Mouse (Mus musculus): ENCODE data around the gene Nup54.

Gene Nup54

DNA sequence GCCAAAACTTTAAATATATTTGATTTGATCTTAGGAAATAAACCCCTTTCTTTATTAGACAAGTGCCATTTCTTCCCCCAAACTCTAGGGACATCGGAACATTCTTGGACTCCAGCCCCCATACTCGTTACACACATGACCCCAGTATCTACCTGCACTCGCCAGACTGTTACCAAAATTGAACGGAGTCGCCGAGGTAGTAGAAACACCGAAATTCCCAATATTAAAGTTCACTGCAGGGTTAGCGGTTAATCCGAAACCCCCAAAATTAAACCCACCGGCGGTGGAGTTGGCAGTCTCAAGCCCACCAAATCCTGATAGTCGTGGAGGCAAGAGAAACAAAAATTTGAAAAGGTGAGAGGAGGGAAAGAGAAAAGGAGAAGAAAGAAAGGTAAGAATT is 949 bp downstream of the Nup54 start:
- TF ChIP-seq POU5F1 (IDR thresholded peaks at IDR 0.05; ENCODE audit: borderline replicate concordance, low read length): no peak
- no peak for TF ChIP-seq NANOG (IDR thresholded peaks at IDR 0.05; ENCODE audit: borderline replicate concordance, low read length)
- no peak for TF ChIP-seq CTCF (conservative IDR thresholded peaks at IDR 0.05; ENCODE audit: low read length)
- Histone ChIP-seq H3K4me1 (replicated peaks; ENCODE audit: low read depth, low read length) (peaks cover 26% of the 10 kb centered on the region), H3K4me3 (replicated peaks; ENCODE audit: low read length) (peak overlapping the region; percentile 96), H3K9me3 (ENCODE audit: low read length) (no peaks in the 10 kb centered on the region), H3K27me3 (ENCODE audit: insufficient read depth, low read length) (no peaks in the 10 kb centered on the region), H3K36me3 (ENCODE audit: insufficient read depth, low read length) (peaks cover 17% of the 10 kb centered on the region)

DNA sequence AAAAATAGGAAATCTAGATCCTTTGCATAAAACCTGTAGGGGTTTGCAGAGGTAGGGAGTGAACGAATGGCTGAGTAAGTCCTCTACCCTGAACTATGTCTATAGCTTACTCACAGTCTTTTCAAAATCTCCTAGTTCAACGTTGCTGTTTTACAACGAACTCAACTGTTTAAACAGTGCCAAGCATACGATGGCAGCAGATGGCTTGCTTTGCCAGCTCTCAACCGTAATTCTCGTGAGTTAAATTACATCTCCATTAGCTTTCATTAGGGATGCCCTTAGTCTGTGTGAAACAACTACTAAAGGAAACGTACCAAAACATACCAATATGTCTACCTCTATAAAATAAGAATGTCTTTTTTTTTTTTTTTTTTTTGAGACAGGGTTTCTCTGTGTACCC is 3.4 kb downstream of the Nup54 start:
- TF ChIP-seq CTCF (conservative IDR thresholded peaks at IDR 0.05; ENCODE audit: low read length) (no peak), POU5F1 (IDR thresholded peaks at IDR 0.05; ENCODE audit: borderline replicate concordance, low read length) (no peak), NANOG (IDR thresholded peaks at IDR 0.05; ENCODE audit: borderline replicate concordance, low read length) (no peak)
- Histone ChIP-seq H3K4me3 (replicated peaks; ENCODE audit: low read length) (no peak overlapping the region), H3K9me3 (ENCODE audit: low read length) (no peaks in the 10 kb centered on the region), H3K4me1 (replicated peaks; ENCODE audit: low read depth, low read length) (peaks cover 27% of the 10 kb centered on the region), H3K27me3 (ENCODE audit: insufficient read depth, low read length) (no peaks in the 10 kb centered on the region), H3K36me3 (ENCODE audit: insufficient read depth, low read length) (peaks cover 41% of the 10 kb centered on the region)

DNA sequence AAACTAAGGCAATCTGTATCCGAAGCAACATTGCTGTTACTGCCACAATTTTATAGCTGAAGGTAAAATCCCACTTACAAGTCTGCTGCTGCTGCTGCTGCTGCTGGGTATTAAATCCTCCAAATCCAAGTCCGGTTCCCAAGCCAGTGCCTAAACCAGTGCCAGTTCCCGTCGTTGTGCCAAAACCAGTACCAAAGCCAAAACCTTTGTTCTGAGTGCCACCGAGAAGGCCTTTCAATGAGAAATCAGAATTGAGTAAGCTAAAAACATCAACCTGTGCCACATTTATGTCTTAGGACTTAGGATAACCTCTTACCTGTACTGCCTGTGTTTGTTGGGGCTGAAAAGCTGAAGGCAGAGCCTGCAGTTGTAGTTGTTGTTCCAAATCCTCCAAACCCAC is 4.3 kb downstream of the Nup54 start:
- Histone ChIP-seq H3K9me3 (ENCODE audit: low read length) (no peaks in the 10 kb centered on the region), H3K27me3 (ENCODE audit: insufficient read depth, low read length) (no peaks in the 10 kb centered on the region)
- TF ChIP-seq POU5F1 (IDR thresholded peaks at IDR 0.05; ENCODE audit: borderline replicate concordance, low read length) (no peak), CTCF (conservative IDR thresholded peaks at IDR 0.05; ENCODE audit: low read length) (no peak), NANOG (IDR thresholded peaks at IDR 0.05; ENCODE audit: borderline replicate concordance, low read length) (no peak)

DNA sequence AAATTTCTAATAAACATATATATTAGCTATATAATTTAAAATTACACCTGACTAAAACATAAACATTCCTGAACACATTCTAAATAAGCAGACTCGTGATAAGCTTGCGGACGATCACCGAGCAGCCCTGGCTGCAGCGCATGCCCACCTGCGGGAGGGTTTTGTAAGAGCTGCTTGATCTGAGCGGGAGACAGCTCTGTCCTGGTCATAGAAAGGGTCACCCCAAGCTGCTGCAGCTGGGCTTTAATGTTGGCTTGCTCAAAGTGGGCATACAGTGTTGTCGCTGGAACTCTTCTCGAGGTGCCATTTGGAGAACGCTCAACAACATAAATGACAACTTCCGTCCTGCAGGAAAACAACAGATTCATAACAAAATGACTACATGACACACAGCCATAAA is 10.9 kb downstream of the Nup54 start:
- TF ChIP-seq NANOG (IDR thresholded peaks at IDR 0.05; ENCODE audit: borderline replicate concordance, low read length) (no peak), POU5F1 (IDR thresholded peaks at IDR 0.05; ENCODE audit: borderline replicate concordance, low read length) (no peak), CTCF (conservative IDR thresholded peaks at IDR 0.05; ENCODE audit: low read length) (no peak)
- Histone ChIP-seq H3K27me3 (ENCODE audit: insufficient read depth, low read length) (no peaks in the 10 kb centered on the region), H3K4me1 (replicated peaks; ENCODE audit: low read depth, low read length) (0 out of 2 replicates have a peak, but pooled peaks cover 2% of the 10 kb centered on the region), H3K9me3 (ENCODE audit: low read length) (no peaks in the 10 kb centered on the region), H3K36me3 (ENCODE audit: insufficient read depth, low read length) (peaks cover 93% of the 10 kb centered on the region), H3K4me3 (replicated peaks; ENCODE audit: low read length) (no peak overlapping the region)

More for the DNA sequence above, 4.3 kb downstream of the Nup54 start:
- Histone ChIP-seq H3K36me3 (ENCODE audit: insufficient read depth, low read length) (peaks cover 45% of the 10 kb centered on the region), H3K4me3 (replicated peaks; ENCODE audit: low read length) (no peak overlapping the region), H3K4me1 (replicated peaks; ENCODE audit: low read depth, low read length) (peaks cover 26% of the 10 kb centered on the region)

DNA sequence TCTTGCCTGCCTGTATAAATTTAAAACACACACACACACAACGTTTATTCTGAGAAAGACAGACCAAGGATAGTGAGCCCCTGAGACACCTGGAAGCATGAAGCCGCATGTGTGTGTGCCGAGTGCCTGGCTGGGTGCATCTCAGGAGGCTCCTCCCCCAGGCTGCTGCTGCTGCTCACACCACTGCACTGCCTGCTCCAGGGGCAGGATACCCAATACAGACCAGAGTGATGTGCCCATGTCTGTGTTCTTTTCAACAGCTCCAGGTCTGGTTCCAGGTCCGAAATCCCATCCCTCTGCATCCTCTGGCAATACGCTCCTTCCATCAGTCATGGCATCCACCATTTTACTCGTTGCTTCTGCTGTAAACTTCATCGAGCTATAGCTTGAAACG is 21.0 kb downstream of the Nup54 start:
- H3K4me3 ChIP-seq (replicated peaks; ENCODE audit: low read length): no peak overlapping the region
- peaks cover 24% of the 10 kb centered on the region for H3K4me1 ChIP-seq (replicated peaks; ENCODE audit: low read depth, low read length)
- no peak for TF ChIP-seq NANOG (IDR thresholded peaks at IDR 0.05; ENCODE audit: borderline replicate concordance, low read length)
- TF ChIP-seq POU5F1 (IDR thresholded peaks at IDR 0.05; ENCODE audit: borderline replicate concordance, low read length): no peak
- no peak for TF ChIP-seq CTCF (conservative IDR thresholded peaks at IDR 0.05; ENCODE audit: low read length)
- H3K36me3 ChIP-seq (ENCODE audit: insufficient read depth, low read length): peaks cover 48% of the 10 kb centered on the region
- no peaks in the 10 kb centered on the region for H3K9me3 ChIP-seq (ENCODE audit: low read length)
- H3K27me3 ChIP-seq (ENCODE audit: insufficient read depth, low read length): no peaks in the 10 kb centered on the region

DNA sequence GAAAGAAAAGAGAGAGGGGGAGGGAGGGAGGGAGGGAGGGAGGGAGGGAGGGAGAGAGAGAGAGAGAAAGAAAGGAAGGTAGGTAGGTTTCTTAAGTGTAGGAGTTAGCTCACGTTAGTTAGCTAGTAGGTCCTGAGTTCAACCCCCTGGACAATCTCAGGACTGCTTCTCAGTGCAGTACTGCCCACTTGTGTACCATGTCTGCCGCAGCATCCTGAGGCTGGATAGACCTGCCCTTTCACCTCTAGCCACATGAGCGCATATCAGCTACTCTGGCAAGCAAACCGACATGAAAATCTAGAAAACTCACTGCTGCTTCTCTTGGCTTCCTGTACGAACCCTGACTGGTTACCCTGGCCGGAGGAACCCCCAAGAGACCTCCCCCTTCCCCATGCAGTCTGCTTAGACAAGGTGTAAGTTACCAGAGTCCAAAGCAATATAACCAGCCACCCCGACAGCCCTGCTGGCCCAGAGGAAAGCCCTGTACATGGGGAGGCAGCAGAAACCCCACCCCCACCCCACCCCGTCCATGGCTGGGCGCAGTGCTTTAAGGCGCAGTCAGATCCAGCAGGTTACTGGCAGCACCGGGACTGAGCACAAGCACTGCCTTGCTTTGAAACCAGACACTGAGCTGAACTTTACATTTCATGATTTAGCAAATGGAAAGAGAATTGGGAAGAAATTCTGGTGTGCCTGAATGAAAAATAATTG is 21.6 kb downstream of the Nup54 start:
- H3K9me3 ChIP-seq (ENCODE audit: low read length): no peaks in the 10 kb centered on the region
- H3K4me3 ChIP-seq (replicated peaks; ENCODE audit: low read length): no peak overlapping the region
- H3K27me3 ChIP-seq (ENCODE audit: insufficient read depth, low read length): no peaks in the 10 kb centered on the region
- peaks cover 42% of the 10 kb centered on the region for H3K36me3 ChIP-seq (ENCODE audit: insufficient read depth, low read length)
- TF ChIP-seq CTCF (conservative IDR thresholded peaks at IDR 0.05; ENCODE audit: low read length): no peak
- TF ChIP-seq NANOG (IDR thresholded peaks at IDR 0.05; ENCODE audit: borderline replicate concordance, low read length): no peak
- no peak for TF ChIP-seq POU5F1 (IDR thresholded peaks at IDR 0.05; ENCODE audit: borderline replicate concordance, low read length)
- peaks cover 24% of the 10 kb centered on the region for H3K4me1 ChIP-seq (replicated peaks; ENCODE audit: low read depth, low read length)

DNA sequence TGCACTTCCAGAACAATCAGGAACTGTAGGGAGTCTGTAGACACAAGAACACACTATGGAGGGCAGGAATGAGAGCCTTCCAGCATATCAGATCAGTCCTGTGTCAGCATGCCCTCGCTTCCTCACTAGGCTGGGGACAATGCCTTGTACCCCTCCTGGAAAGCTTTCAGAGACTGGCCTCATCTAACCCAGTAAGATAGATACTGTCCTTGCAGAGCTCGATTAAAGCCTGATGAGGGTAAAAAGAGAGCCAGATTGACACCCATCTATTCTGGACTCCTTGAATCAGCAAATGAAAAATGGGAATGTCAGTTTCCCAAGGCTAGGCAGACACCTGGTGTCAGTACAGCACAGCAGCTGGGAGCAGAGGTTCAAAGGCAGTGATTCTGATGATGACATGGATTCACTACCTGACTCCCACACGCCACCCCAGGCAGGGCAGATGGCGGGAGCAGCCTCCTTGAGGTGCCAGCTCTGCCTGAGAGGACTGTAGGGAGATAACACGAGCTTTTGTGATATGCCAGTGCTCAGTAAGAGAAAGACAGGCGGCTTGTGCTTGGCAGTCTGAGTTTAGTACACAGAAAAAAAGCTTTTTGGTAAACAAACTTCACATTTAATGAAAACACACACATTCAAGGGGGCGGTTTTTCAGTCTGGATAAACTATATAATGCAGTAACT is 23.4 kb downstream of the Nup54 start:
- H3K4me1 ChIP-seq (replicated peaks; ENCODE audit: low read depth, low read length): peaks cover 18% of the 10 kb centered on the region
- H3K4me3 ChIP-seq (replicated peaks; ENCODE audit: low read length): no peak overlapping the region
- no peaks in the 10 kb centered on the region for H3K9me3 ChIP-seq (ENCODE audit: low read length)
- peaks cover 24% of the 10 kb centered on the region for H3K36me3 ChIP-seq (ENCODE audit: insufficient read depth, low read length)
- no peaks in the 10 kb centered on the region for H3K27me3 ChIP-seq (ENCODE audit: insufficient read depth, low read length)
- no peak for TF ChIP-seq NANOG (IDR thresholded peaks at IDR 0.05; ENCODE audit: borderline replicate concordance, low read length)

DNA sequence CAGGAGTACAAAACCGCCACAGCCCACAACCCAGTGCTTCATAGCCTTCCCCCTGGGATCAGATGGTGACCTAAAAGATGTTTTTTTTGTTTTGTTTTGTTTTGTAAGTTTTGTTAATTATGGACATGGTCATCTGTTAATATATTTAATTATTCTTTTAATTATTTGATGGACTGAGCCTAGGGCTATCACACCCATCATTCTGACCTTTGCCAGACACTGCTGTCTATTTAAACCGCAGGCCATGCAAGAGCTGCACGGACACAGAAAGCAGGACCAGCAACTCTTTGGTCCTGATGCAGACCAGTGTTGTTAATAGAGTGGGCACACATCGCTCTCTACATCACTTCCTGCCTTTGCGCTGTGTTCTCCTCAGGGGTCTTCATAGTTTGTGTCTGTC is 24.5 kb downstream of the Nup54 start:
- H3K9me3 ChIP-seq (ENCODE audit: low read length): no peaks in the 10 kb centered on the region
- no peak overlapping the region for H3K4me3 ChIP-seq (replicated peaks; ENCODE audit: low read length)
- no peaks in the 10 kb centered on the region for H3K27me3 ChIP-seq (ENCODE audit: insufficient read depth, low read length)
- H3K4me1 ChIP-seq (replicated peaks; ENCODE audit: low read depth, low read length): peaks cover 14% of the 10 kb centered on the region
- H3K36me3 ChIP-seq (ENCODE audit: insufficient read depth, low read length): peaks cover 14% of the 10 kb centered on the region
- TF ChIP-seq POU5F1 (IDR thresholded peaks at IDR 0.05; ENCODE audit: borderline replicate concordance, low read length) (no peak), NANOG (IDR thresholded peaks at IDR 0.05; ENCODE audit: borderline replicate concordance, low read length) (no peak), CTCF (conservative IDR thresholded peaks at IDR 0.05; ENCODE audit: low read length) (no peak)
